Mouse (Mus musculus): Measurements from ENCODE around the gene Vmn1r53. TPM values are rescaled to one million over a fixed set of nuclear protein-coding genes. Genes with fewer than 3 reads are reported as not detected.

Gene Vmn1r53
- polyA plus RNA-seq (2014; fragmentation: Illumina TruSeq; extraction: RNeasy Lipid Tissue Mini Kit (QIAGEN cat#74804); ENCODE audit: low read depth, low replicate concordance), result not detected

DNA sequence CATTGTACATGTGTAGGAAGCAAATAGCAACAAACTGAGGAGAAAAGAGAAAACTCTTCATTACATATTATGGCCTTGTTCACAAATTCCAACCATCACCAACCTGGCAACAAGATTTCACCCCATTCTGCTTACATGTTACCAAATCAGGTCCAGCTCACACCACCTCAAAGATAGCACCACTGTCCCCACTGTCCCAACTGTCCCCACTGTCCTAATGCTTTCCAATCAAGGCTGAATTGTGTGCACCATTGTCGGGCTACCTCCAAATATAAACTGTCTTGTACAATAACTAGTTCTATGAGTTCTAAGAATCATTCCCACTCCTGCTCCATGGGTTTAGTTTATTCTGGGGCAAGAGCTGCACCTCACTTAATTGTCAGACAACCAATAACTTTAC is at the start of gene Vmn1r53:
TSS of gene Vmn1r53 (minus strand) at position 101 of the 400 bp plus-strand sequence.

DNA sequence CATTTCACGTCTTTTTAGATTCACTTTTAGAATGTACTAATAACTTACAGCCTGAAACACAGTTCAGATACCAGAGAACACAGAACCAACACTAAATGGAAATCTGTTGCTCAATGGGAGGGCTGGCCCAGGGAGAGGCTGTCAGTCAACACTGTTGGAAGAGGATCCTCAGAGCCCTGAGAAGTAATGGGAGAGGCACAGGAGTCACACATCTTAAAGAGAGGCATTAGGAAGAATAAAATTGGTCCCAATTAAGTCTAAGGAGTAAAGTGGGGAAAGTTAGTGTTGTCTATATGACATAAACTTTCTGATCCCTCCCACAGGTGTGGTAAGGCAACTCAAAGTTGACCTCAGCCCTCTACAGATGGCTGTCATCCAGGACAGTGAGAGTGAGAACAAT is 21.8 kb upstream of the Vmn1r53 start, which contains the start of gene Vmn1r54:
TSS of gene Vmn1r54 (plus strand) at position 301 of the 400 bp plus-strand sequence.

DNA sequence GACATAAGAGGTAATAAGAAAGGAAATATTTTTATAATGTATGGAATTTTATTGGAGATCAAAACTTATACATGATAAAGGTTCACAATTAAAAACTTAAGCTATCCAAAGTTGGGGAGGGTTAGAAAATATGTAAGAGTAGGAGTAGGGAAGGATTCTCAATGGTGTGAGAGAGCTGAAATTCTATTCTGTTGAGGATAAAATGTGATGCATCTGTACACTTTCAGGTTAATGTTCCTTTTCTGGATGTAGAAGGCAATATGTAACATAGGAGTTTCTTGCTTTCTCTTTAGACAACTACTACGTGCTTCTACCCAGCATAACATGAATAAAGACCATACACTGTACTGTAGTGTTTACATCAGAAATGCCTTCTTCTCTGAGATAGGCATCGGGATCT is 21.7 kb downstream of the Vmn1r53 start, which contains the start of gene V1ra8:
TSS of gene V1ra8 (plus strand) at position 301 of the 400 bp plus-strand sequence.

DNA sequence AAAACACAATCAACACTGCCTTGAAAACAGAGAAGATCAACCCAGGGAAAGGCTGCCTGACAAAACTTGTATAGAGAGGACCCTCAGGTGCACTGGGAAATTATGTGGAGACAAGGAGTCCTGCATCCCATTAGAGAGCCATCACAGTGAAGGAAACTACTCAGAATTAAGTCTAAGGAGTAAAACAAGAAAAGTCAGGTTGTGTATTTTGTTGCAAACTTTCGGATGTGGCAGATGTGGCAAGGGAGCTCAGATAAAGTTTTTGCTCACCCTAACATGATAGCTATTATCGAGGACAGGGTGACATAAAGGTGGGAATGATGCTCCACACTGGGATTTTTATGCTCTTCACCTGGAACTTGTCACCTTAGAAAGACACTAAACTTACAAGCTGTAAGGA is 49.7 kb downstream of the Vmn1r53 start, which contains the start of gene Vmn1r52:
TSS of gene Vmn1r52 (plus strand) at position 301 of the 400 bp plus-strand sequence.

Other genes with a start within 250 kb of the Vmn1r53 start
- not detected for gene Vmn1r47, start 208.3 kb downstream of the Vmn1r53 start, polyA plus RNA-seq (2014; fragmentation: Illumina TruSeq; extraction: RNeasy Lipid Tissue Mini Kit (QIAGEN cat#74804); ENCODE audit: low read depth, low replicate concordance)
- gene Vmn1r48, start 187.6 kb downstream of the Vmn1r53 start, polyA plus RNA-seq (2014; fragmentation: Illumina TruSeq; extraction: RNeasy Lipid Tissue Mini Kit (QIAGEN cat#74804); ENCODE audit: low read depth, low replicate concordance), result not detected
- gene Vmn1r49, start 145.9 kb downstream of the Vmn1r53 start, polyA plus RNA-seq (2014; fragmentation: Illumina TruSeq; extraction: RNeasy Lipid Tissue Mini Kit (QIAGEN cat#74804); ENCODE audit: low read depth, low replicate concordance), result not detected
- gene Vmn1r50, start 123.0 kb downstream of the Vmn1r53 start, polyA plus RNA-seq (2014; fragmentation: Illumina TruSeq; extraction: RNeasy Lipid Tissue Mini Kit (QIAGEN cat#74804); ENCODE audit: low read depth, low replicate concordance), result not detected
- not detected for gene Vmn1r51, start 101.8 kb downstream of the Vmn1r53 start, polyA plus RNA-seq (2014; fragmentation: Illumina TruSeq; extraction: RNeasy Lipid Tissue Mini Kit (QIAGEN cat#74804); ENCODE audit: low read depth, low replicate concordance)
- gene Vmn1r52, start 49.6 kb downstream of the Vmn1r53 start, polyA plus RNA-seq (2014; fragmentation: Illumina TruSeq; extraction: RNeasy Lipid Tissue Mini Kit (QIAGEN cat#74804); ENCODE audit: low read depth, low replicate concordance), result not detected
- gene V1ra8, start 21.6 kb downstream of the Vmn1r53 start, polyA plus RNA-seq (2014; fragmentation: Illumina TruSeq; extraction: RNeasy Lipid Tissue Mini Kit (QIAGEN cat#74804); ENCODE audit: low read depth, low replicate concordance), result not detected
- not detected for gene Vmn1r54, start 21.9 kb upstream of the Vmn1r53 start, polyA plus RNA-seq (2014; fragmentation: Illumina TruSeq; extraction: RNeasy Lipid Tissue Mini Kit (QIAGEN cat#74804); ENCODE audit: low read depth, low replicate concordance)
- not detected for gene BC048671, start 76.8 kb upstream of the Vmn1r53 start, polyA plus RNA-seq (2014; fragmentation: Illumina TruSeq; extraction: RNeasy Lipid Tissue Mini Kit (QIAGEN cat#74804); ENCODE audit: low read depth, low replicate concordance)
- not detected for gene Chst13, start 100.7 kb upstream of the Vmn1r53 start, polyA plus RNA-seq (2014; fragmentation: Illumina TruSeq; extraction: RNeasy Lipid Tissue Mini Kit (QIAGEN cat#74804); ENCODE audit: low read depth, low replicate concordance)
- not detected for gene Uroc1, start 108.8 kb upstream of the Vmn1r53 start, polyA plus RNA-seq (2014; fragmentation: Illumina TruSeq; extraction: RNeasy Lipid Tissue Mini Kit (QIAGEN cat#74804); ENCODE audit: low read depth, low replicate concordance)
- 14.3 TPM for gene Zxdc, start 145.1 kb upstream of the Vmn1r53 start, polyA plus RNA-seq (2014; fragmentation: Illumina TruSeq; extraction: RNeasy Lipid Tissue Mini Kit (QIAGEN cat#74804); ENCODE audit: low read depth, low replicate concordance)
- not detected for gene Cfap100, start 204.4 kb upstream of the Vmn1r53 start, polyA plus RNA-seq (2014; fragmentation: Illumina TruSeq; extraction: RNeasy Lipid Tissue Mini Kit (QIAGEN cat#74804); ENCODE audit: low read depth, low replicate concordance)
- gene Klf15, start 238.1 kb upstream of the Vmn1r53 start, polyA plus RNA-seq (2014; fragmentation: Illumina TruSeq; extraction: RNeasy Lipid Tissue Mini Kit (QIAGEN cat#74804); ENCODE audit: low read depth, low replicate concordance), result 7.6 TPM